Mouse (Mus musculus) forebrain, embryonic 15.5 days (tissue): Measurements from ENCODE around the gene Fcho2. TPM values are rescaled to one million over a fixed set of nuclear protein-coding genes. Genes with fewer than 3 reads are reported as not detected.
"Not testable (repeated sequence)": the region's sequence is repeated elsewhere in the genome, so short reads cannot be mapped to it uniquely, and the experiment has no call there.

Experiments
- ATAC-seq: fragments of 200-750 bp; cut with Nextera tagmentation; replicated peaks from 2 replicates; pipeline ENCODE4 v1.8.0; 2017; ENCODE audit warnings: mild to moderate bottlenecking, moderate TSS enrichment, moderate library complexity
- H3K27ac ChIP-seq: fragments of 300-500 bp; sonication (generic); replicated peaks from 2 replicates; pipeline ENCODE4 v1.5.1; 2015; ENCODE audit warnings: mild to moderate bottlenecking, inconsistent platforms
- H3K27me3 ChIP-seq: fragments of 300-500 bp; sonication (generic); 2 replicates; pipeline ENCODE4 v1.6.1; 2015; ENCODE audit warnings: inconsistent platforms
- H3K36me3 ChIP-seq: fragments of 300-500 bp; sonication (generic); 2 replicates; pipeline ENCODE4 v1.6.1; 2015; ENCODE audit warnings: mild to moderate bottlenecking, inconsistent platforms
- H3K4me1 ChIP-seq: fragments of 300-500 bp; sonication (generic); 2 replicates; pipeline ENCODE4 v1.6.1; 2015; ENCODE audit warnings: inconsistent platforms
- H3K4me2 ChIP-seq: fragments of 300-500 bp; sonication (generic); replicated peaks from 2 replicates; pipeline ENCODE4 v1.6.1; 2015; ENCODE audit warnings: mild to moderate bottlenecking, inconsistent platforms
- H3K4me3 ChIP-seq: fragments of 300-500 bp; sonication (generic); 2 replicates; pipeline ENCODE4 v1.5.1; 2015; ENCODE audit warnings: mild to moderate bottlenecking, inconsistent platforms
- H3K9ac ChIP-seq: fragments of 300-500 bp; sonication (generic); replicated peaks from 2 replicates; pipeline ENCODE4 v1.6.1; 2015; ENCODE audit warnings: mild to moderate bottlenecking, inconsistent platforms
- H3K9me3 ChIP-seq: fragments of 300-500 bp; sonication (generic); 2 replicates; pipeline ENCODE4 v1.6.1; 2016; ENCODE audit warnings: inconsistent platforms
- WGBS: fragments of 180-500 bp; shearing (Covaris S2); methylation state at CpG from one replicate; pipeline ENCODE4 v1.1.7; 2015; ENCODE audit warnings: mixed read lengths; 5-methylcytosine and 5-hydroxymethylcytosine counted together
- polyA plus RNA-seq: library from polyadenylated mRNA; unstranded; fragments of >200 nt; fragmentation: Nextera tagmentation; extraction: Ambion mirVana; gene quantifications from 2 replicates; pipeline ENCODE4 v1.2.1, GENCODE M21; 2015

Fcho2 gene
- polyA plus RNA-seq = 29.2 and 30.6 TPM in 2 replicates

DNA sequence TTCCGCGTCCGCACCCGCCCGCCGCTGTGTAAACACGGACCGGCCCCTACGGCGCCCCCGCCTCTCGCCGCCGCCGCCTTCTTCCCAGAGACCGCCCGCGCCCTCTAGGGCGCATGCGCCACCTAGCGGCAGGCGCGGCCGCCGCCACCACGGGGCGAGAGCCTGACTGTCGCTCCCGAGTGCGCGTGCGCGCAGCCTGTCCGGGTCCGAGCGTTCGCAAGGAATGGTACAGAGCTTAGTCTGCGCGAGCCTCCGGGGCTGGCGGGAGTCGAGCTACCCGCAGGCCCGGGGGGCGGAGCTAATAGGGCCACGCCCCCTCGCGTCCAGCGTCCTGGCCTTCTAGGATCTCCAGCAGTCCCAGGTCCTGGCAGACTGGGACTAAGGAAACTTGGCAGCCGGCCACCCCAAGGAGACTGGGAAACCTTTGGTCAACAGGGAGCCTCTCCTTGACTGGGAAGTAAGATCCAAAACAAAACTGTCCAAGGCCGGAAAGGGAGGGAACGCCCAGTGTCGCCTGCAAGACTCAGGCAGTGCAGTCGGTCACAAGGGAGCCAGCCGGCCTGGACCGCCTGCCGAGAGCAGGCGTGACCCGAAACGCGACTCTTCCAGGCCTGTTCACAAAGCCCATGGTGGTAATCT lies at the start of gene Fcho2:
Fcho2 (minus strand) TSS at position 303 of the 639 bp plus-strand sequence.
- WGBS = under 1% methylated on average over 55 of the region's 61 CpGs
- peak; percentile 98 for ATAC-seq

GRCm38 (mm10) chr13:98855291-98855690 lies 40.0 kb upstream of the Fcho2 start:
- H3K27ac ChIP-seq = no peak overlapping the region
- H3K27me3 ChIP-seq = no peaks in the 10 kb centered on the region
- no peak for ATAC-seq
- H3K9ac ChIP-seq = no peak overlapping the region
- H3K4me1 ChIP-seq = no peaks in the 10 kb centered on the region
- no peak overlapping the region for H3K4me3 ChIP-seq
- WGBS = 93% methylated on average over 8 of the region's 8 CpGs
- H3K4me2 ChIP-seq = no peak overlapping the region
- H3K36me3 ChIP-seq = peaks cover 76% of the 10 kb centered on the region
- no peaks in the 10 kb centered on the region for H3K9me3 ChIP-seq

More for the DNA sequence above, at the start of gene Fcho2:
- H3K4me2 ChIP-seq = peak within 1 kb of the TSS; percentile 49
- peak within 1 kb of the TSS; percentile 86 for H3K4me3 ChIP-seq
- H3K27me3 ChIP-seq = no peaks in the 10 kb centered on the region
- H3K27ac ChIP-seq = peak within 1 kb of the TSS; percentile 90
- no peaks in the 10 kb centered on the region for H3K36me3 ChIP-seq
- peaks cover 16% of the 10 kb centered on the region for H3K4me1 ChIP-seq
- peak within 1 kb of the TSS; percentile 87 for H3K9ac ChIP-seq
- no peaks in the 10 kb centered on the region for H3K9me3 ChIP-seq

DNA sequence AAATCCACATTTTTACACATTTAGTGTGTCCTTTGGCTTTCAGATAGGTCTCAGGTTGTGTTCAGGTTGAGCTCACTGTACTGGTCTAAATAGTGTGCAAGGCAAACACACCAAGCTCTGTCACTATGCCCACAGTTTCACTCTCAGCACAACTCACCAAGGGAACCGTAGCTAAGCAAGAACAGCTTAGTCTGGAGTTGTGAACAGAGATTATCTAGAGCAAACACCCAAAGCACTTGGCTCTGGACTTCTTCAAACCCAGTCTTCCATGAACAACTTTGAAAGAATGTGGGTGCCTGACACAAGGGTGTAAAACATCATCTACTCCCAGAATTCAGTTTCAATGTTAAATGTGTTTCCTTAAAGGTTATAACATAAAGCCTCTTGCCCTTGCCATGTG lies 30.5 kb upstream of the Fcho2 start:
- no peak overlapping the region for H3K27ac ChIP-seq
- H3K9me3 ChIP-seq = no peaks in the 10 kb centered on the region
- H3K9ac ChIP-seq = no peak overlapping the region
- no peaks in the 10 kb centered on the region for H3K27me3 ChIP-seq
- WGBS = 89% methylated on average over 1 of the region's 1 CpGs
- H3K4me2 ChIP-seq = no peak overlapping the region
- no peak for ATAC-seq
- peaks cover 55% of the 10 kb centered on the region for H3K36me3 ChIP-seq
- no peaks in the 10 kb centered on the region for H3K4me1 ChIP-seq
- no peak overlapping the region for H3K4me3 ChIP-seq

DNA sequence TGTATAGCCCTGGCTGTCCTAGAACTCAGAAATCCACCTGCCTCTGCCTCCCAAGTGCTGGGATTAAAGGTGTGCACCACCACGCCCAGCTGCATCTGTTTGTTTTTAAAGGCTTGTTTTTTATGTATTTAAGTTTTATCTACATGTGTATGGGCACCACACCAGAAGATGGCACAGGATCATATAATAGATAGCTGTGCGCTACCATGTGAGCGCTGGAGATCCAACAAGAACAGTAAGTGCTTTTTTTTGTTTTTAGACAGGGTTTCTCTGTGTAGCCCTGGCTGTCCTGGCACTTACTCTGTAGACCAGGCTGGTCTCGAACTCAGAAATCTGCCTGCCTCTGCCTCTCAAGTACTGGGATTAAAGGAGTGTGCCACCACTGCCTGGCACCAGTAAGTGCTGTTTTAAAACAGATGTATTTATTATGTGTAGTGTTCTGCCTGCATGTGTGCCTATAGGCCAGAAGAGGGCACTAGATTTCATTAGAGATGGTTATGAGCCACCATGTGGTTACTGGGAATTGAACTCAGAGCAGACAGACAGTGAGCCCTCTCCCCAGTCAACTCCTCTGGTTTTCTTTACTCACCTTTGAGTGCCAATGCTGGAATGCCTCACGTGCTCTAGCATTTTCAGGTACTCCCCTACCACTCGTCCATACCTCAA lies 21.3 kb upstream of the Fcho2 start:
- no peak overlapping the region for H3K4me3 ChIP-seq
- peaks cover 36% of the 10 kb centered on the region for H3K36me3 ChIP-seq
- no peak overlapping the region for H3K27ac ChIP-seq
- H3K9me3 ChIP-seq = no peaks in the 10 kb centered on the region
- H3K9ac ChIP-seq = no peak overlapping the region
- WGBS = 91% methylated on average over 6 of the region's 6 CpGs
- no peak overlapping the region for H3K4me2 ChIP-seq
- no peaks in the 10 kb centered on the region for H3K4me1 ChIP-seq
- no peaks in the 10 kb centered on the region for H3K27me3 ChIP-seq
- no peak for ATAC-seq

GRCm38 (mm10) chr13:98835740-98836139 lies 20.5 kb upstream of the Fcho2 start:
- H3K4me3 ChIP-seq = no peak overlapping the region
- no peak overlapping the region for H3K27ac ChIP-seq
- H3K27me3 ChIP-seq = no peaks in the 10 kb centered on the region
- no peaks in the 10 kb centered on the region for H3K9me3 ChIP-seq
- peaks cover 30% of the 10 kb centered on the region; the same call in 1 of the 2 replicates for H3K36me3 ChIP-seq
- no peak overlapping the region for H3K4me2 ChIP-seq
- no peak overlapping the region for H3K9ac ChIP-seq
- ATAC-seq = 0 out of 2 replicates have a peak, but pooled peaks have one; percentile 15
- 90% methylated on average over 5 of the region's 5 CpGs for WGBS
- no peaks in the 10 kb centered on the region for H3K4me1 ChIP-seq

- Histone ChIP-seq H3K36me3 (peaks cover 23% of the 10 kb centered on the region; the same call in 1 of the 2 replicates), H3K27ac (no peak overlapping the region), H3K27me3 (no peaks in the 10 kb centered on the region), H3K4me1 (no peaks in the 10 kb centered on the region), H3K4me2 (no peak overlapping the region), H3K9me3 (no peaks in the 10 kb centered on the region), H3K4me3 (no peak overlapping the region), H3K9ac (no peak overlapping the region)
- ATAC-seq = 0 out of 2 replicates have a peak, but pooled peaks have one; percentile 33
- 79% methylated on average over 3 of the region's 3 CpGs for WGBS
Measured at GRCm38 (mm10) chr13:98834723-98835122, 19.5 kb upstream of the Fcho2 start.

GRCm38 (mm10) chr13:98834199-98834598 lies 18.9 kb upstream of the Fcho2 start:
- WGBS = 68% methylated on average over 1 of the region's 1 CpGs
- H3K27ac ChIP-seq = no peak overlapping the region
- no peaks in the 10 kb centered on the region for H3K27me3 ChIP-seq
- no peak overlapping the region for H3K9ac ChIP-seq
- no peaks in the 10 kb centered on the region for H3K4me1 ChIP-seq
- ATAC-seq = no peak
- no peak overlapping the region for H3K4me3 ChIP-seq
- no peak overlapping the region for H3K4me2 ChIP-seq
- no peaks in the 10 kb centered on the region for H3K9me3 ChIP-seq
- H3K36me3 ChIP-seq = peaks cover 20% of the 10 kb centered on the region; the same call in 1 of the 2 replicates

GRCm38 (mm10) chr13:98832451-98833450 lies 17.5 kb upstream of the Fcho2 start:
- Histone ChIP-seq H3K4me3 (no peak overlapping the region), H3K27ac (no peak overlapping the region), H3K27me3 (no peaks in the 10 kb centered on the region), H3K36me3 (peaks cover 11% of the 10 kb centered on the region; the same call in 1 of the 2 replicates), H3K9ac (no peak overlapping the region), H3K9me3 (no peaks in the 10 kb centered on the region), H3K4me2 (no peak overlapping the region), H3K4me1 (no peaks in the 10 kb centered on the region)
- WGBS = 81% methylated on average over 10 of the region's 10 CpGs
- ATAC-seq = no peak

DNA sequence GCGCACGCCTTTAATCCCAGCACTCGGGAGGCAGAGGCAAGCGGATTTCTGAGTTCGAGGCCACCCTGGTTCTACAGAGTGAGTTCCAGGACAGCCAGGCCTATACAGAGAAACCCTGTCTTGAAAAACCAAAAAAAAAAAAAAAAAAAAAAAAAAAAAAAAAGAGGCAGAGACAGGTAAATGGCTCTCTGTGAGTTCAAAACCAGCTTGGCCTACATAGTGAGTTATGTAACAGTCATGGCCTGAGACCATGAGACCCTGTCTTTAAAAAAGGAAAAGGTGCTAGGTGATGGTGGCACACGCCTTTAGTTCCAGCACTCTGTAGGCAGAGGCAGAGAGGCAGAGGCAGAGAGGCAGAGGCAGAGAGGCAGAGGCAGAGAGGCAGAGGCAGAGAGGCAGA lies 13.8 kb upstream of the Fcho2 start:
- H3K9ac ChIP-seq, H3K4me1 ChIP-seq, H3K4me3 ChIP-seq, H3K27me3 ChIP-seq, ATAC-seq, H3K36me3 ChIP-seq, H3K27ac ChIP-seq, H3K4me2 ChIP-seq, H3K9me3 ChIP-seq: not testable (repeated sequence)
- 95% methylated on average over 6 of the region's 6 CpGs for WGBS

GRCm38 (mm10) chr13:98825574-98825973 lies 10.3 kb upstream of the Fcho2 start:
- Histone ChIP-seq H3K4me3 (no peak overlapping the region), H3K27me3 (no peaks in the 10 kb centered on the region), H3K9me3 (no peaks in the 10 kb centered on the region), H3K4me1 (no peaks in the 10 kb centered on the region), H3K4me2 (no peak overlapping the region), H3K27ac (no peak overlapping the region), H3K9ac (no peak overlapping the region), H3K36me3 (no peaks in the 10 kb centered on the region)
- ATAC-seq = no peak
- 91% methylated on average over 4 of the region's 4 CpGs for WGBS

- Histone ChIP-seq H3K4me3 (no peak overlapping the region), H3K4me1 (peaks cover 3% of the 10 kb centered on the region; the same call in 1 of the 2 replicates), H3K36me3 (no peaks in the 10 kb centered on the region), H3K9ac (no peak overlapping the region), H3K27me3 (no peaks in the 10 kb centered on the region), H3K27ac (no peak overlapping the region), H3K4me2 (no peak overlapping the region), H3K9me3 (no peaks in the 10 kb centered on the region)
- ATAC-seq = no peak
- 73% methylated on average over 2 of the region's 2 CpGs for WGBS
Measured at GRCm38 (mm10) chr13:98819094-98819493, 3.8 kb upstream of the Fcho2 start.

DNA sequence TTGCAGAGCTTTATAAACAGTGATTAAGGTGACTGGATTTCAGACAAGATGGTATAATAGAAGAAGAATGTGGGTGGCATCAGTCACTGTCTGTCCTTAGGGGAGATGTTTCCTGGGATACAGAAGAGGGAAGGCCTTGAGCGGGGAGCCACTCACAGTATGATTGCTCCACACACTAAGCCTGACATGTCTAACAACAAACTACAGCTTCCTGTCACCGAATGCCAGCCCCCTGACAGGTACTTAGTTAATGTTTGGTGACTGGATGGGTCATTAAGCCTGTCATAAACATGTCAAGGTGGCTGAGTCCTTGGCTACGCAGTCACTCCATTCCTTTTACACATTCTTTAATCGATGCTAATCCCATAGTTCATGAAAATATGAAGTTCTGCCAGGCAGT lies 3.0 kb upstream of the Fcho2 start:
- Histone ChIP-seq H3K9ac (no peak overlapping the region), H3K9me3 (no peaks in the 10 kb centered on the region), H3K4me3 (no peak overlapping the region), H3K4me2 (no peak overlapping the region), H3K4me1 (peaks cover 8% of the 10 kb centered on the region; the same call in 1 of the 2 replicates), H3K27me3 (no peaks in the 10 kb centered on the region), H3K36me3 (no peaks in the 10 kb centered on the region), H3K27ac (no peak overlapping the region)
- WGBS = 74% methylated on average over 4 of the region's 4 CpGs
- no peak for ATAC-seq
